Mouse (Mus musculus): ENCODE measurements at regions not wholly inside any gene's neighbourhood (a gene's known extent, or its start where the extent isn't known, plus 50 kb on each side); places are given as distances from the start of the nearest gene placed in this dataset.
A peak's percentile ranks its signal among the peaks of the same experiment; 100 is the strongest.

DNA sequence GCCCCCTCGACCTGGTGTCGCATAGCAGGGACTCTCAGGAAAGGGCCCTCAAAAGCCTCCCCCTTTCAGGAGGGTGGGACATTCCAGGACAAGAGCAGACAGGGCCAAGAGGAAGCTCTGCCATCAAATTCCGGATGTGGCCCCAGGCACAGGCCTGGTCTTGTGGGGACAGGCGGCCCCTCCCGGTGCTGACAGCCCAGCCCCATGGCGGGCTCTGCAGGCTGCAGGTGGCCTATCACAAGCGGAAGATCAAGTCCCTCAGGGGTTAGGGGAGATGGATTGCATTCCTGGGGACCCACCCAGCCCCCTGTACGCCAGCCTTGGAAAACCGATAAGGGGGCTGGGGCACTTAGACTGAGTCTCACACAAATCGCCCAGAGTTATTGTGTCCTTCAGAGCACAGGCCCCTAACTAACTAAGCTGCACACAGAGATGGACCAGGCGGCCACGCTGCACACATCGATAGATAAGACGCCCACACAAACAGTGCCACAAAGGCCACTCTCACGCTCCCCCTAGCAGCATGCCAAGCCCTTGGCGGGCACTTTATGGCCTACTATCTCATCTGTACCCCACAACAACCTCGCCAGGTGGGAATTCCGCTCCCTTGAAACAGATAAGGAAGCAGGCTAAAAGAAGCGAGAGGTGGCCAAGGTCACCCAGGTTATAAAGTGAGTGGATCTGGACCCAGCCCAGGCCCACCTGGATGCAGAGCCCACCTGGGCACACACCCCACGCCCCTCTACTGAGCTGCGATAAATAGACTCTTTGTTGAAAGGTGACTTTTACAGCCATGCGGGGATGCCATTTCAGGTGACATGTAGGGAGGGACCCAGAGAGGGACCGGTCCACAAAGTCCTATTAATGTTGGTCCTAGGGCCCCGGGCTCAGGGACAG is 55.5 kb downstream of the Gm5294 start:
- DNase-seq: no peak

DNA sequence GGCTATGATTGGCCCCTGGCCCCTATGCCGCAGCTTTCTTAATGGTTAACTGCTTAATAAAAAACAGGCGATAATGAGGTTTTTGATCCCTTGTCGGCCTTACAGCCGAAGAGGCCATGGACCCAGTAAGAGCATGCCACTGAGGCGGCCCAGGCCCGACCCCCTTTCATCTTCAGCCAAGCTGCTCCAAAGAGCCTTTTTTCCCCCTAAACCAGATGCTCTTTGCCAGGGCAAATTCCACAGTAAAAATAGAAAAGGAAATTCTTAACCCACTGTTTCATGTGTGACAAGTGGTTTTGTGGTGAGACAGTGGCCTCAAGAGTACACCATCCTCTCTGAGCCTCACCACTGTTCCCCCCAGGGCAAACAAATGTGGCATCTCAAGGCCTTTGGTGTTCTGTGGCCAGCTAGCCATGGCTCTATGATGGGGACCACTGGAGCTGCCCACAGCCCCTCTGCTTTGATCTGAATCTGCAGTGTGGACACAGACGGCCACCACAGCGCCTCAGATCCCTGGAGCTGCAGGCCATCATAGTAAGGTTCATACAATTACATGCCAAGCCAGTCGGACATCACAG is 61.9 kb downstream of the Gm5294 start:
- no peak for DNase-seq

DNA sequence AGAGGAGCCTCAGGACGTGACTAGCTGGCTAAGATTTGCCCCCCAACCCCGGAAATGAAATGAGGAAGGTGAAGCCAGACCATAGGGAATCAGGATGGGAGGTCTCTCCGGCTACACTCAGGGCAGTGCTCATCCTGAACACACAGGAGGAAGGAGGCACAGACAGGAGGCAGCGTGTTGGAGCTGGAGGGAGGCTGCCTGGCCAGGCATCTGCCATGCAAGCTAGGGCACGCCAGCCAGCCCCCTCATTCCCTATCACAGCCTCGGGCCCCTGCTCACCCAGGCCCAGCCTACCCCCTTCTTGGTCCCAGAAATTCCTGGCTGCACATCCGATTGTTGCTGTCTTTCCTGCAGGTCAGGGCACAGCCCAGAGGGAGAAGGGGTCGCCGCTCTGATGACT is 63.7 kb downstream of the Gm5294 start:
- DNase-seq: no peak

DNA sequence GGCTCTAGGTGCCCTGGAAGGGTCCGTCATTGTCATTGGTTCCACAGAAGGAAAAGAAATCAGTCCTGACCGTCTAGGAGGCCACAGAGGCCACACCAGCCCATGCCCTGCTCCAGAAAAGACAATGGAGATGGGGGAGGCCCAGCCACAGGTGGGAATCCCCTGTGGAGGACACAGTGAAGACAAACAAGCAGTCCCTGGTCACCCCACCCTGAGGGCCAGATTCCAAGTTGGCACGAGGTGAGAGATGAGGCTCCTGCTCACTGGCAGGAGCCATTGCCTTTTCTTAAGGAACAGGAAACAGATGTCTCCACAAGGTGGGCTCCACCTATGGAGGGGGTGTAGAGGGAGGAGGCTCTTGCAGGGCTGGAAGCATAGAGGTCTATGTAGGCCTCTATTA is 66.0 kb downstream of the Gm5294 start:
- DNase-seq: no peak

DNA sequence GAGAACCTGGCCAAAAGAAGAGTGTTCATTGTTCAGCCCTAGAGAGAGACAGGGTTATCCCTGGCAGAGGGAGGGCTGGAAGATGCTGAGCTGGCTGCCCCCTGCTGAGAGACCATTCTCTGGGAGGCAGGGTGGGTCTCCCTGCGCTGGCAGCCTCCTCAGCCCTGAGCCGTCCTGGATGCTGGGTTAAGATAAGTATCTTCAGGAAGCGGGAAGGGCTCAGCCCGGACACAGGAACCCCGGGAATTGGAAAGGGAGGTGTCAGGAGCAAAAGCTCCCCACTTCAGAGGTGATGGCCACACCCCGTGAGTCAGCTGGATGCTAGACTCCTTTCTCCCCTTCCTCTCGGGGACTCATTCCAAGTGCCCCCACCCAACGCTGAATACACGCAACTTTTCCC is 68.9 kb downstream of the Gm5294 start:
- DNase-seq: no peak

DNA sequence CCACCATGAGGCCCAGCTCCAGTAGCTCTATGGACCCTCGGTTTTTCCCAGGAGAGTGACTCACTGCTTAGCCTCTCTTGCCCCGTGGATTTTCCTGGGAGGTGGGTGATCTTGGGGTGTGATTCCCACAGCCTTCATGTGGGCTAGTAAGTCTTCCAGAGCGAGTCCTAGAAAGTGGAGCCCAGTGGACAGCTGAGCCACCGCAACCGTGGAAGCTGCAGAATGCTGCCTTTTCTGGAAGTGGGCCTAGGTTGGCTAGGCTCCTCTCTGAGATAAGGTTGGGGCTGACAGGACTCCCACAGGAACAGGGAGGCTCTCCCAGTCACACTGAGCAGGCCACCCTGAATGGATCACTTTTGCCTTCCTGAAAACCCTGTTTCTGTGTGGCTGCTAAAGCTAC is 69.9 kb downstream of the Gm5294 start:
- no peak for DNase-seq

DNA sequence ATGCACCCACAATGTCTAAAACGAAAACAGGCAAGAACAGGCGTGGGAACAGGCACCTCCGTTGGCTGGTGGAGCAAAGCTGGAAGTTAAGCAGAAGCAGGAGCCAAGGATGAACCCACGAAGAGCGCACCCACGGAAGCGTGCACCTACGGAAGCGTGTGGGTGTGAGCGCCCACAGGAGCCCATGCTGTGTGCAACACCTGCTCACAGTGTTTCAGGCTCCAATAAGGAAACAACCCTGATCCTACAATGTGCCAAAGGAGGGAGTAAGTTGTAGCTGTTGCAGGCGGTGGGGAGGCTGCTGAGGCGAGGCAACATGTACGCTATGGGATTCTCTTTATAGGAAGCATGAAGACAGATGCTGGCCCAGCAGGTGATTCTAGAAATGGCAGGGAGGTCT is 74.6 kb downstream of the Gm5294 start:
- peak; percentile 58 for DNase-seq

DNA sequence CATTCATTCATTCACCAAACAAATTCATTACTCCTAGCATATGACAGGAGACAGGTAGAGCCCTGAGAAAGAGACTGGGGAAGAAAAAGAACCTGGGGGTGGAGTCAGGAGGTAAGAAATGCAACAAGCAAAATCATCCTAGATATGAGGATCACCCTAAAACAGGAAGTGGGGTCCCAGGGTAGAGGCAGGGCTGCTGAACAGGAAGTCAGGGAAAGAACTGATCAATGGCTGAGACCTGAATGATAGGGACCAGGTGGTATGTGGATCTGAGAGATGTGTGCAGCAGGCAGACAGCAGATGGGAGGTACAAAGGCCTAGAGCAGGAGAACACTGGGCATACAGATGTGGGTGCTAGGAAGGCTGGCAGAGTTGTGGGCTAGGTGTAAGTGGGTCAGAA is 77.4 kb downstream of the Gm5294 start:
- DNase-seq: no peak

DNA sequence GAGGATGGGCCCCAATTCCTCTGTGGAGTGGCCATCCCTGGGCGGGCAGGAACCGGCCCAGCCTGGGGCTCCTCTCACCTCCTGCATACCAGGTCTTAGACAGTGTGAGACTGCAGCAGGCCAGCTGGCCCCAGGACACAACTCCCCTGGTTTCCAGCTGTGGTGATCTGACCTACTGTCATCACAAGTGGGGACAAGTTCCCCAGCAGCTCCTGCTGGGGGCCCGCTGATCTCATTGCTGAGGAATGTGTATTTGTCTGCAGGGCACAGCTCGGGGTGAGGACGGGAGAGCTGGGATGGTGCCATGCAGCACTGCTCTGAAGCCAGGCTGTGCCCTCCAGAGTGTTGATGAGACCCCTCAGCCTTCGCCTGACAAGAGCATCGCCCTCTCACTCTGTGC is 78.6 kb downstream of the Gm5294 start:
- no peak for DNase-seq

DNA sequence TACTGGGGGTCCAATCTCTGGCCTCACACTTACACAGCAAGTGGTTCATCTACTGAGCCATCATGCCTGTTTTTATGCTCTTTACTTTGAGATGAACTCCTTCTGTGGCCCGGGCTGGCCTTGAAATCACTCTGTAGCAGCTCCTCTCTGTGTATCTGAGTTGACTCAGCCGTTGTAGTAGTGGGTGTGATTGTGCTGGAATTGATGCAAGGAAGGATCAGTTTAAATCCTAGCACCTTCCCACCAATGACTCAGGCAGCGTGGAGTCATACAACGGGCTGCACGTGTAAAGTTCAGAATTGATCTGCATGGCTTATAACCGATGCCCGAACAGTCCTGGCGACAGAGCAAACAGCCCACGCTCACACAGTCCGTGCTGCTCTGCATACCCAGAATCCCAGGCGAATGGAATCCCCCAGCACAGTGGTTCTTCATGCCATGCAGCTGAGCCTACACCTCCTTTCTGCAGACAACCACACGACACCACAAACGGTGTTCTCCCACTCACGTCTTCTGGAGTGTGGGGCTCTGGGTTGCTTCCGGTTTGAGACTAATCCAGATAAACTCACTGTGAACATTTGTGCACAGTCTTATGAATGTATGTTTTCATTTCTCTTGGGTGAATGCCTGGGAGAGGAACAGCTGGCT is 81.2 kb downstream of the Gm5294 start:
- DNase-seq: no peak

DNA sequence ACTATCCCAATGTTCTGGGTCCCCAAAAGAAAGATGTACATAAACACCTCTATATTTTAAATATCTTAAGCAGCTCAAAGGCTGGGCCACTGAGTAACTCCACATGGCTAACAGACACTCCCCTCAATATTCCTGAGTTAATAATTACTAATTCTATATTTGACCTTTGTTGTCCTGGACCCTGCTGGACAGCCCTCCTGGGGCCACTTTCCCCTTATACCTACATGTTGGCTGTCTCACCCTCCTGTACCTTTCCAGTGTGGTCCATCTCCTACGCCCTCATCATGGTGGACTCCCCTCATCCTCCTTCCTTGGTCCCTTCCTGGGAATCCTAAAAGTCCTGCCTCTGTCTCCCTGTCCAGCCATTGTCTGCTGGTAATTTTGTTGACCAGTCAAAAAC is 82.4 kb downstream of the Gm5294 start:
- no peak for DNase-seq

DNA sequence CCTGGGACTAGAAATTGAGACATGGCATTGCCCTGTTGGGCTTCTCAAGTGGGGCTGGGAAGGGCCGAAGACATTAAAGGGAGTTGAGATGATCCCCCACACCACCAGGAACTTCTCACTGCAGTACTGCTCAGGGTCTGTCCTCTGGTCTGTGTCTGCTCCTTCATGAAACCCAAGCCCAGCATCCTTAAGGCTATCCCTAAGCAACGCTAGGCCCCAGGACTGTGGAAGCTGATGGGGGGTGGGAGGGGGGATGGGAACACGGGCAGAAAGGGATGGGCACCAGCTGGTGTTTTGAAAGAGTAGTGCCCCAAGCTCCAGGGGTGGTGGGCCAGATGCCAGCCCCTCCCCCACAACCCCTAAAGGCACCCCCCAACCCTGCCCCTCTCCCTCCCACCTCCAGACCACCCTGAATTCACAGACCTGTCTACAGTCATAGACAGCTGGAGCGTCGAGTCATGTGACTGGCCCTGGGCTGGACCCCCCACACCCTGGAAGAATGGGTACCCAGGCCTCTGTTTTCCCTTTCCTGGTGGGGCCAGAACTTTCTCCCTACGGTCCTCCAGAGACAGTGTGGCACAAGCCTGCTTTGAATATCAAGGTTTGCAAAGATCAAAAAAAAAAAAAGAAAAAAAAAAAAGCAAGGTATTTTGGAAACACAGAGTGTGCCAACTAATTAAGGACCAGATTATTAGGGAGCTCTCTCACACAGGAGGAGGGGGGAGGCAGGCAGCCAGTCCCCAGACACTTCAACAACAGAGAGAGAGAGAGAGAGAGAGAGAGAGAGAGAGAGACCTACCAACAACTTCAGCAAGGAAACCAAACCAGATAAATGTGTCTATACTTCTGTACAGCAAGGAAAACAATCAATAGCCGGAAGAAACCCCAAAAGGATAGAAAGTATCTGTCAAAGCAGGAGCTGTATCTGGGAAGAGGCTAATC is 85.1 kb downstream of the Pdgfa start:
- DNase-seq: no peak

DNA sequence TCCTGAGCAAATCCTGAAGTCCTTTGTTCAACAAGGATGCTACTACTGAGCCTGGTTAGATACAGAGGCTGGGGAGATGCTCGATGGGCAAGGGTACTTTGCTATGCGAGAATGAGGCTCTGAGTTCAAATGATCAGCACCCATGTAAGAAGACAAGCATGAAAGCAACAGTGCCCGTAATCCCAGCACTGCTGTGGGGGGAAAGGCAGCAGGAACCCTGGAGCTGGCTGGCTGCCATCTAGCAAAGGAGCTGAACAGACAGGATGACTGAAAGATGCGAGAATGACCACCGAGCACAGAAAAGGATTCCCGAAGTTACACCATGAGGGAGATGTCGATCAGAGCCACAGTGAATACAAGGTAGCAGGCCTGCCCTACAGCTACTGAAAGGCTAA is 84.5 kb downstream of the Pdgfa start:
- no peak for DNase-seq

DNA sequence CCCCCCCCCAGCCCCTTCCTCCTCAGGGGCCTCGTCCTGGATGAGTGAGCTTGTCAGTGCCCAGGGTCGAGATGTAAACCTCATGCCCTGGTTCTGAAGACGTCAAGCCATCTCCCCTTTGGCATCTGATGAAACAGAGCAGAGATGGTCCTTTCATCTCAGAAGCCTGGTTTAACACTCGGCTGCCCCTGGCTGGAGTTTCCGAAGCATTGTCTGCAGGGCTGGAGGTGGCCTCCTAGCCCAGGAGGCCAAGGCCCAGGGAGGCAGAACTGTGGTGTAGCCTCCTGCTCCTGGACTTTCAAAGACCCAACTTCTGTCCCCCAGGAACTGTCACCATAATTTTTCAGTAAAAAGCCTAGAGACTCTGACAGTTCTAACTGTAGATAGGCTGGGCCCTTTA is 82.1 kb downstream of the Pdgfa start:
- no peak for DNase-seq

DNA sequence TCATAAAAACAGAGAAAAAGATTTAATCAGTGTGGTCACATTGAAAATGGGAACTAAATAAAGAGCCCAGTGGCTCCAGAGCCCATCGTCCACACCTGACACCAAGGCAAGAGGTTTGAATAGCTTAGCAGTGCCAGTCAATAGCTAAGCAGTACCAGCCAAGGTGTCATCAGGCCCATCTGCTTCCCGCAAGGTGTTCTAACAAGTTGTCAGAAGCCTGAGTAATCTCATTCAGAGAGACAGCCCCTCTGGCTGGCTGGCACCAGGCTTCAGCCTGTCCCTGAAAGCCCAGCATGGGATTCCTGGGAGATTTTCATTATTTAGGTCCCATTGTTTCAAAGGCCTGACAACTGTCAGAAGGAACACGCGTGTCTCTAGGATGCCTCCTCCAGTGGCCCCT is 81.7 kb downstream of the Pdgfa start:
- DNase-seq: peak; percentile 18

DNA sequence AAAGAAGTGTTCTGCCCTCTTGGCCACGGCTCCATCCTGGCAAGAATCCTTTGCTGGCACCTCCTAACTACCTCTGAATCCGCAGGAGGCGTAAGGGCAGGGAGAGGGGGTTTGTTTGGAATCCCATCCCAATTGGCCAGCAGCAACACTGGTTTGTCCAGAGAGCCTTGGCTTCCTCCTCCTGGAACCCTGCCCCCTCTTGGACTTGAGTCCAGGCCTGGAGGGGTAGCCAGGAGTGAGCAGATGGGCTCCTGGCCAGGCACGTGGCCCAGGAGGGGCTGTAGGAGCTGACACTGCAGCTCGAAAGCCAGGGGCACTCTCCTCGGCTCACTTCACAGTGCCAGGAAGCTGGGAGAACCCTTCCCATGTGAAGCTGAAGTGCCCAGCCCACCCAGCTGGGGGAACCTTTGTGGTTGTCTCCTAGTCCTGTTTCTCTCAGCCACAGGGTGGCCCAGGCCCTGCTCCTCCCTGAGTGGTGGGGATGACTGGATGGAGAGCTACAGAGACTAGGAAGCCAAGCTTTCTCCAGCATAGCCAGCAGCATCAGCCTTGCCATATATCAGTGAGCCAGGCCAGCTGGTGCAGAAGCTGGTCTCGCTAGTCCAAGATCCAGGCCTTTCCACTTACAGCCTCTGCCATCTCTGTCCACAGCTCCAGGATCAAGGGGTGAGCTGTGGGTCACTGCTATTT is 76.9 kb downstream of the Pdgfa start:
- peak; percentile 72 for DNase-seq

DNA sequence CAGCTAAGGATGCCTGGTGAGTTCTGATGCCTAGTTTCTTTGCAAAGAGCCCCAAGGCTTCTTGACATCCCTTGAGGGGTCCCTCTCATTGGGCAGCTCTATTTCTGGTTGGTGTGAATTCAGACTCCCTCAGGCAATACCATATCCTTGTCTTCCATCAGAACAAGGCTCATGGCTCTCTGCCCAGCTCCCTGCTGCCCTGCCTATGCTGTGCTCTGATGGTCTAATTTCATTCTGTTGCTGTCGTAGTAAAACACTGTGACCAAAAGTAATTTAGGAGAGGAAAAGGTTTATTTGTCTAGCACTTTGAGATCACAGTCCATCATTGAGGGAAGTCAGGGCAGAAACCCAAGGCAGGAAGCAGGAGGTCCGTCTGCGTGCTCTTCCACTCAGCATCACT is 75.1 kb downstream of the Pdgfa start:
- peak; percentile 19 for DNase-seq

Measured in cerebellum, adult 9-10 months (tissue).